Mouse (Mus musculus) kidney, adult 2 months (tissue): ENCODE measurements around the gene Asic1. TPM values are rescaled to one million over a fixed set of nuclear protein-coding genes. Genes with fewer than 3 reads are reported as not detected.
A peak's percentile ranks its signal among the peaks of the same experiment; 100 is the strongest.

Experiments used
- DNase-seq: peaks from one replicate; pipeline ENCODE4 v3.0.0; 2021
- H3K27ac ChIP-seq: fragments of 200-500 bp; 2 replicates; pipeline ENCODE4 v1.5.1; 2012; ENCODE audit warnings: low read depth, low read length, control low read depth, inconsistent platforms; ENCODE audit not compliant: insufficient read depth
- H3K27me3 ChIP-seq: fragments of 200-500 bp; replicated peaks from 2 replicates; pipeline ENCODE4 v1.6.1; 2012; ENCODE audit warnings: mild to moderate bottlenecking, moderate library complexity, low read length, inconsistent platforms; ENCODE audit not compliant: control insufficient read depth, insufficient read depth
- H3K36me3 ChIP-seq: fragments of 200-500 bp; 2 replicates; pipeline ENCODE4 v1.6.1; 2012; ENCODE audit warnings: mild to moderate bottlenecking, moderate library complexity, low read length, inconsistent platforms; ENCODE audit not compliant: control insufficient read depth, insufficient read depth
- H3K4me1 ChIP-seq: fragments of 200-500 bp; 2 replicates; pipeline ENCODE4 v1.6.1; 2011; ENCODE audit warnings: low read length; ENCODE audit not compliant: control insufficient read depth, insufficient read depth
- H3K4me3 ChIP-seq: fragments of 200-500 bp; 2 replicates; pipeline ENCODE4 v1.5.1; 2011; ENCODE audit warnings: mild to moderate bottlenecking, low read depth, low read length, control low read depth; ENCODE audit not compliant: insufficient read depth
- CTCF ChIP-seq: fragments of 200-500 bp; conservative IDR thresholded peaks from 2 replicates; pipeline ENCODE4 v1.5.1; 2011; ENCODE audit warnings: low read depth, mild to moderate bottlenecking, control low read depth, low read length, moderate library complexity, mixed read lengths; ENCODE audit not compliant: insufficient read depth, insufficient read length
- POLR2A ChIP-seq: fragments of 200-500 bp; IDR thresholded peaks from one replicate; pipeline ENCODE4 v1.6.1; 2011; ENCODE audit warnings: low read depth, low read length, control low read depth
- WGBS: fragments of 180-500 bp; shearing (Covaris S2); methylation state at CpG from one replicate; pipeline ENCODE4 v1.1.7; 2018; 5-methylcytosine and 5-hydroxymethylcytosine counted together
- polyA plus RNA-seq: library from polyadenylated mRNA; depleted of rRNA; stranded (reverse); fragments of >200 nt; gene quantifications from 2 replicates; pipeline ENCODE4 v1.2.3, GENCODE M21; 2012

Asic1 gene
- polyA plus RNA-seq, 1 experiment = 0.34 TPM

GRCm38 (mm10) chr15:99701999-99702900 is 32.1 kb downstream of the Asic1 start, which contains the start of gene Smarcd1:
Gene Smarcd1 (plus strand): TSS chr15:99702129.
- Histone ChIP-seq H3K4me1 (peaks cover 29% of the 10 kb centered on the region), H3K27me3 (no peaks in the 10 kb centered on the region), H3K27ac (peak within 1 kb of the TSS; percentile 67), H3K36me3 (peaks cover under 1% of the 10 kb centered on the region; the same call in 1 of the 2 replicates), H3K4me3 (peak within 1 kb of the TSS; percentile 69)
- WGBS = under 1% methylated on average over 71 of the region's 71 CpGs
- peak; percentile 96 for DNase-seq
- TF ChIP-seq CTCF (peak; percentile 82), POLR2A (no peak)

GRCm38 (mm10) chr15:99703104-99703503 is 32.9 kb downstream of the Asic1 start:
- Histone ChIP-seq H3K36me3 (peaks cover 3% of the 10 kb centered on the region; the same call in 1 of the 2 replicates), H3K4me3 (no peak overlapping the region), H3K27me3 (no peaks in the 10 kb centered on the region), H3K27ac (peak overlapping the region; percentile 28; the same call in 1 of the 2 replicates), H3K4me1 (peaks cover 29% of the 10 kb centered on the region)
- whole genome bisulfite sequencing = 66% methylated on average over 9 of the region's 9 CpGs
- TF ChIP-seq POLR2A = no peak
- TF ChIP-seq CTCF = no peak
- no peak for DNase-seq

- Histone ChIP-seq H3K4me3 (no peak overlapping the region), H3K27me3 (no peaks in the 10 kb centered on the region), H3K36me3 (peaks cover 3% of the 10 kb centered on the region; the same call in 1 of the 2 replicates), H3K27ac (no peak overlapping the region), H3K4me1 (peaks cover 29% of the 10 kb centered on the region)
- DNase-seq = no peak
- whole genome bisulfite sequencing = 74% methylated on average over 5 of the region's 5 CpGs
- TF ChIP-seq CTCF (no peak), POLR2A (no peak)
These were observed 33.5 kb downstream of the Asic1 start for GRCm38 (mm10) chr15:99703676-99704040.

GRCm38 (mm10) chr15:99704041-99704681 is 34.0 kb downstream of the Asic1 start:
- peak overlapping the region; percentile 51; the same call in 1 of the 2 replicates for H3K27ac ChIP-seq
- H3K4me3 ChIP-seq = no peak overlapping the region
- no peak for TF ChIP-seq POLR2A
- TF ChIP-seq CTCF = no peak
- WGBS = 34% methylated on average over 23 of the region's 23 CpGs
- peak; percentile 89 for DNase-seq
- peaks cover 3% of the 10 kb centered on the region for H3K36me3 ChIP-seq
- H3K4me1 ChIP-seq = peaks cover 29% of the 10 kb centered on the region
- no peaks in the 10 kb centered on the region for H3K27me3 ChIP-seq

GRCm38 (mm10) chr15:99704881-99705280 is 34.7 kb downstream of the Asic1 start:
- Histone ChIP-seq H3K4me1 (peaks cover 29% of the 10 kb centered on the region), H3K27me3 (no peaks in the 10 kb centered on the region), H3K36me3 (peaks cover 3% of the 10 kb centered on the region), H3K27ac (no peak overlapping the region), H3K4me3 (no peak overlapping the region)
- WGBS = 50% methylated on average over 7 of the region's 7 CpGs
- no peak for DNase-seq
- no peak for TF ChIP-seq CTCF
- no peak for TF ChIP-seq POLR2A

GRCm38 (mm10) chr15:99705440-99706048 is 35.4 kb downstream of the Asic1 start, which contains the start of gene Gm17349:
Gene Gm17349 (minus strand): TSS chr15:99705490.
- H3K4me1 ChIP-seq = peaks cover 29% of the 10 kb centered on the region
- no peak for TF ChIP-seq POLR2A
- peak; percentile 79 for TF ChIP-seq CTCF
- peaks cover 3% of the 10 kb centered on the region for H3K36me3 ChIP-seq
- no peak within 1 kb of the TSS for H3K4me3 ChIP-seq
- H3K27me3 ChIP-seq = no peaks in the 10 kb centered on the region
- peak; percentile 69 for DNase-seq
- 65% methylated on average over 11 of the region's 11 CpGs for WGBS
- peak within 1 kb of the TSS; percentile 33; the same call in 1 of the 2 replicates for H3K27ac ChIP-seq
